Mouse (Mus musculus) hindbrain, postnatal 0 days (tissue): ENCODE results near the gene Nhsl1. TPM values are rescaled to one million over a fixed set of nuclear protein-coding genes. Genes with fewer than 3 reads are reported as not detected.

ENCODE experiments used
- ATAC-seq: fragments of 200-750 bp; cut with Nextera tagmentation; 2 replicates; pipeline ENCODE4 v1.8.0; 2017; ENCODE audit warnings: mild to moderate bottlenecking, moderate TSS enrichment, moderate library complexity
- DNase-seq: peaks from one replicate; pipeline ENCODE4 v3.0.0-alpha.2; 2015; ENCODE audit warnings: low spot score
- H3K27ac ChIP-seq: fragments of 300-500 bp; sonication (generic); 2 replicates; pipeline ENCODE4 v1.5.1; 2014; ENCODE audit warnings: mild to moderate bottlenecking
- H3K27me3 ChIP-seq: fragments of 300-500 bp; sonication (generic); 2 replicates; pipeline ENCODE4 v1.6.1; 2014; ENCODE audit warnings: low read length, mixed read lengths; ENCODE audit not compliant: insufficient read depth
- H3K36me3 ChIP-seq: fragments of 300-500 bp; sonication (generic); 2 replicates; pipeline ENCODE4 v1.6.1; 2014; ENCODE audit warnings: low read length, mixed read lengths; ENCODE audit not compliant: insufficient read depth
- H3K4me1 ChIP-seq: fragments of 300-500 bp; sonication (generic); 2 replicates; pipeline ENCODE4 v1.6.1; 2014; ENCODE audit warnings: antibody characterized with exemption, low read length, mixed read lengths; ENCODE audit not compliant: insufficient read depth
- H3K4me2 ChIP-seq: fragments of 300-500 bp; sonication (generic); 2 replicates; pipeline ENCODE4 v1.6.1; 2014; ENCODE audit warnings: low read depth, mild to moderate bottlenecking, low read length, moderate library complexity, mixed read lengths
- H3K4me3 ChIP-seq: fragments of 300-500 bp; sonication (generic); 2 replicates; pipeline ENCODE4 v1.5.1; 2014; ENCODE audit warnings: low read length
- H3K9ac ChIP-seq: fragments of 300-500 bp; sonication (generic); replicated peaks from 2 replicates; pipeline ENCODE4 v1.6.1; 2014; ENCODE audit warnings: mild to moderate bottlenecking, low read length, moderate library complexity, mixed read lengths
- H3K9me3 ChIP-seq: fragments of 300-500 bp; sonication (generic); 2 replicates; pipeline ENCODE4 v1.6.1; 2016; ENCODE audit warnings: low read length, mixed read lengths
- CTCF ChIP-seq: IDR thresholded peaks from 2 replicates; pipeline ENCODE4 v1.5.1; 2016; ENCODE audit warnings: antibody characterized with exemption, control low read depth, low read depth
- WGBS: fragments of 180-500 bp; shearing (Covaris S2); extraction: QIAGEN DNeasy Blood & Tissue Kit; methylation state at CpG from one replicate; pipeline ENCODE4 v1.1.7; 2014; 5-methylcytosine and 5-hydroxymethylcytosine counted together
- polyA plus RNA-seq: library from polyadenylated mRNA; unstranded; fragments of >200 nt; fragmentation: Nextera tagmentation; extraction: Ambion mirVana; gene quantifications from 2 replicates; pipeline ENCODE4 v1.2.1, GENCODE M21; 2015
- total RNA-seq: library from RNA; depleted of rRNA; stranded (reverse); fragments of >200 nt; gene quantifications from 2 replicates; pipeline ENCODE4 v1.2.3, GENCODE M21; 2014; rRNA removed

The Nhsl1 gene
- total and polyA plus RNA-seq, 2 experiments from 2014 or later = 11.9 to 29.6 TPM

- Histone ChIP-seq H3K27ac (no peak overlapping the region), H3K27me3 (no peaks in the 10 kb centered on the region), H3K4me3 (no peak overlapping the region), H3K36me3 (no peaks in the 10 kb centered on the region), H3K9me3 (no peaks in the 10 kb centered on the region), H3K4me2 (no peak overlapping the region), H3K4me1 (no peaks in the 10 kb centered on the region), H3K9ac (no peak overlapping the region)
- 55% methylated on average over 5 of the region's 5 CpGs for WGBS
- no peak for ATAC-seq
- no peak for TF ChIP-seq CTCF
- no peak for DNase-seq
Observed at GRCm38 (mm10) chr10:18561445-18561844, 242.7 kb downstream of the Nhsl1 start.

- Histone ChIP-seq H3K27ac (no peak overlapping the region), H3K36me3 (no peaks in the 10 kb centered on the region), H3K4me2 (no peak overlapping the region), H3K27me3 (no peaks in the 10 kb centered on the region), H3K4me3 (no peak overlapping the region), H3K9ac (no peak overlapping the region), H3K4me1 (no peaks in the 10 kb centered on the region), H3K9me3 (no peaks in the 10 kb centered on the region)
- peak; percentile 70; the same call in 1 of the 2 replicates for ATAC-seq
- peak; percentile 71 for DNase-seq
- 9% methylated on average over 4 of the region's 4 CpGs for WGBS
- peak; percentile 76 for TF ChIP-seq CTCF
Observed at GRCm38 (mm10) chr10:18562940-18563339, 244.2 kb downstream of the Nhsl1 start.

GRCm38 (mm10) chr10:18572581-18572980 lies 253.8 kb downstream of the Nhsl1 start:
- Histone ChIP-seq H3K36me3 (no peaks in the 10 kb centered on the region), H3K27me3 (no peaks in the 10 kb centered on the region), H3K4me3 (no peak overlapping the region), H3K4me1 (no peaks in the 10 kb centered on the region), H3K9ac (no peak overlapping the region), H3K9me3 (no peaks in the 10 kb centered on the region), H3K27ac (no peak overlapping the region), H3K4me2 (no peak overlapping the region)
- 66% methylated on average over 2 of the region's 2 CpGs for WGBS
- peak; percentile 23 for DNase-seq
- peak; percentile 52 for TF ChIP-seq CTCF
- no peak for ATAC-seq

Other genes starting within 250 kb of the Nhsl1 start
- gene Ect2l, start 108.1 kb upstream of the Nhsl1 start, total RNA-seq = not detected in 2 replicates
- 0.43 and 0.48 TPM in 2 replicates for gene Ect2l, start 108.1 kb upstream of the Nhsl1 start, polyA plus RNA-seq
- 2.2 and 8.8 TPM in 2 replicates for gene Ccdc28a, start 84.0 kb upstream of the Nhsl1 start, total RNA-seq
- gene Ccdc28a, start 84.0 kb upstream of the Nhsl1 start, polyA plus RNA-seq = 9.3 and 9.8 TPM in 2 replicates
- 4.9 and 5.1 TPM in 2 replicates for gene Hebp2, start 227.1 kb downstream of the Nhsl1 start, total RNA-seq
- gene Hebp2, start 227.1 kb downstream of the Nhsl1 start, polyA plus RNA-seq = 14.9 and 15.3 TPM in 2 replicates